8 mouse cellular contexts compared by ENCODE assay signal in the genomic region with DNA sequence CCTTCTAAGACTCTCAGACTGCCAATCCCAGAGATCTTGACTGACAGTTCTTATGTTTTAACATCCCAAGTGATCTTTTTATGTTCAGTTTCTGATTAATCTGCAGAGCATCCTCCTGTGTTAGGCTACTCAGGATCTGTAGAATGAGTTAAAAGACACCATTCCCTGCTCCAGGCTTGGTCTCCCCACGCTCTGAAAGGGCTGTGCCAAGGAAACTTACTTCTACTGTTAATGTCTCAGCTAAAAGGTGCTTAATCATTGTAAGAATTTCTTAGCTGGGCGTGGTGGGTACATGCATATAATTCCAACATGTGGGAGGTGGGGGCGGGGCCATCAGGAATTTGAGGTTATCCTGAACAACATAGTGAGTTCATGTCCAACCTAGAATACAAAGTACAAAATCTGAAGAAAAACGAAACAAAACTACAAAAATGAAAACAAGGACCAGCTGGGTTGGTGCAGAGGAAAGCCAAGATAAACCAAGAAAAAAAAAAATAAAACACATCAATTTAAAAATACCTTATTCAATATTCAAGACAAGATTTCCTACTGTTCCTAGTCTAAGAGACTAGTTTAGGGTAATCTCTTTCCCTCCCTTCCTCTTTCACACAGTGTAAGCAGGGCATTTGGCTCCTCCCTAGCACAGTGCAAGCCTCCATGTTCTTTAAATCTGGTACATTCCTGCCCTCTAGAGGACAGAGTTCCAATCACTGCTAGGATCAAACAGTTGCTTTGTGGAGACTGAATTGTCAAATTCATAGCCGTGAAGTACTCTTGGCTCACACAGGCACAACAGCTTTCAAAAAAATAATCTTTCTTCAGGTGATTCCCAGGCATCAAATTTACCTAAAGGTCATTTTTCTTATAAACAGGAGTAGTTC.
DNase-seq lines count a peak whose midpoint lies in the region; ATAC-seq and TF ChIP-seq lines count a peak whose summit lies in the region.

No protein-coding gene starts in this region.

- no peaks in the 10 kb centered on the region for H3K27me3 ChIP-seq in embryonic facial prominence, embryonic 13.5 days
- H3K27me3 ChIP-seq in heart, embryonic 10.5 days (ENCODE audit: insufficient read depth, poor library complexity, severe bottlenecking) = no peaks in the 10 kb centered on the region
- no peaks in the 10 kb centered on the region for H3K27me3 ChIP-seq in kidney, adult 2 months (replicated peaks; ENCODE audit: control insufficient read depth, insufficient read depth, low read length)
- no peaks in the 10 kb centered on the region for H3K27me3 ChIP-seq in limb, embryonic 10.5 days (ENCODE audit: low read depth, poor library complexity, severe bottlenecking)

- no peaks in the 10 kb centered on the region for H3K9me3 ChIP-seq in embryonic facial prominence, embryonic 13.5 days
- no peaks in the 10 kb centered on the region for H3K9me3 ChIP-seq in heart, embryonic 10.5 days
- H3K9me3 ChIP-seq in limb, embryonic 10.5 days (replicated peaks) = no peaks in the 10 kb centered on the region

- peak overlapping the region; percentile 60 for H3K27ac ChIP-seq in embryonic facial prominence, embryonic 13.5 days
- peak overlapping the region; percentile 81 for H3K27ac ChIP-seq in heart, embryonic 10.5 days
- H3K27ac ChIP-seq in kidney, adult 2 months (ENCODE audit: insufficient read depth, low read depth, low read length) = 0 out of 2 replicates have a peak overlapping the region, but pooled peaks have one; percentile 22
- peak overlapping the region; percentile 73 for H3K27ac ChIP-seq in limb, embryonic 10.5 days

- WGBS in embryonic facial prominence, embryonic 13.5 days = 40% methylated on average over 5 of the region's 5 CpGs
- 48% methylated on average over 5 of the region's 5 CpGs for WGBS in heart, embryonic 10.5 days
- WGBS in kidney, adult 2 months = 16% methylated on average over 5 of the region's 5 CpGs
- WGBS in limb, embryonic 10.5 days = 59% methylated on average over 5 of the region's 5 CpGs

- no peaks in the 10 kb centered on the region for H3K36me3 ChIP-seq in embryonic facial prominence, embryonic 13.5 days
- H3K36me3 ChIP-seq in heart, embryonic 10.5 days = no peaks in the 10 kb centered on the region
- no peaks in the 10 kb centered on the region for H3K36me3 ChIP-seq in kidney, adult 2 months (ENCODE audit: control insufficient read depth, insufficient read depth, low read length)
- no peaks in the 10 kb centered on the region for H3K36me3 ChIP-seq in limb, embryonic 10.5 days

- no peak overlapping the region for H3K4me3 ChIP-seq in embryonic facial prominence, embryonic 13.5 days
- no peak overlapping the region for H3K4me3 ChIP-seq in heart, embryonic 10.5 days
- no peak overlapping the region for H3K4me3 ChIP-seq in kidney, adult 2 months (ENCODE audit: insufficient read depth, low read depth, low read length)
- no peak overlapping the region for H3K4me3 ChIP-seq in limb, embryonic 10.5 days

- no peak overlapping the region for H3K4me2 ChIP-seq in embryonic facial prominence, embryonic 13.5 days

- peak; percentile 78 for DNase-seq in CD4-positive, CD25-positive, alpha-beta regulatory T cell, adult 2 months (ENCODE audit: low read depth, low spot score)
- peak; percentile 8 for DNase-seq in adrenal gland, postnatal 25 days
- peak; percentile 77 for DNase-seq in heart, embryonic 10.5 days (ENCODE audit: low spot score)
- DNase-seq in kidney, adult 2 months = peak; percentile 89
- DNase-seq in limb, embryonic 10.5 days (ENCODE audit: low spot score) = peak; percentile 33
- DNase-seq in mesoderm, embryonic 11.5 days (ENCODE audit: low read depth, low spot score) = peak; percentile 79
- DNase-seq in skeletal muscle tissue, adult 2 months (ENCODE audit: low read depth, low spot score) = peak; percentile 76

- H3K4me1 ChIP-seq in embryonic facial prominence, embryonic 13.5 days = peaks cover 18% of the 10 kb centered on the region
- H3K4me1 ChIP-seq in heart, embryonic 10.5 days = peaks cover 8% of the 10 kb centered on the region
- H3K4me1 ChIP-seq in kidney, adult 2 months (ENCODE audit: control insufficient read depth, insufficient read depth, low read length) = 0 out of 2 replicates have a peak, but pooled peaks cover 4% of the 10 kb centered on the region
- H3K4me1 ChIP-seq in limb, embryonic 10.5 days = peaks cover 8% of the 10 kb centered on the region

- no peak for TF ChIP-seq POLR2A in kidney, adult 2 months (IDR thresholded peaks at IDR 0.05; ENCODE audit: low read depth, low read length)

- ATAC-seq in embryonic facial prominence, embryonic 13.5 days (ENCODE audit: insufficient number of reproducible peaks, insufficient read depth, low FRiP score, low TSS enrichment, low read depth) = peak; percentile 92

- peak; percentile 67 for TF ChIP-seq CTCF in kidney, adult 2 months (conservative IDR thresholded peaks at IDR 0.05; ENCODE audit: insufficient read depth, insufficient read length, low read depth, low read length)

- no peak overlapping the region for H3K9ac ChIP-seq in embryonic facial prominence, embryonic 13.5 days

Comparison
In these comparisons a context has a peak if more than half of its experiments do, and no peak if none do; other contexts are left out.
1. DNase-seq: peak in every context shown above with its lines; median percentile 89 in kidney, adult 2 months; 79 in mesoderm, embryonic 11.5 days; 78 in CD4-positive, CD25-positive, alpha-beta regulatory T cell, adult 2 months; 77 in heart, embryonic 10.5 days; 76 in skeletal muscle tissue, adult 2 months; 33 in limb, embryonic 10.5 days; 8 in adrenal gland, postnatal 25 days.
2. H3K27ac ChIP-seq: peak in every context shown above with its lines; median percentile 81 in heart, embryonic 10.5 days; 73 in limb, embryonic 10.5 days; 60 in embryonic facial prominence, embryonic 13.5 days; 22 in kidney, adult 2 months.